Mouse (Mus musculus) kidney, postnatal 25 days (tissue): ENCODE results near the gene Olfr736.
A peak's percentile ranks its signal among the peaks of the same experiment; 100 is the strongest.

Source experiments
- DNase-seq, 2 experiments: peaks; one replicate each; pipeline ENCODE4 v3.0.0; 2021; ENCODE audit warnings: mixed read lengths in 2 of 2

Gene Olfr736

GRCm38 (mm10) chr14:50380863-50381262 is at the start of gene Olfr736:
Gene Olfr736 (plus strand): TSS chr14:50381163.
- no peak for DNase-seq

- DNase-seq, result no peak
Measured at GRCm38 (mm10) chr14:50348796-50349195, 32.2 kb upstream of the Olfr736 start, which contains the start of gene Olfr735. Gene Olfr735 (minus strand): TSS chr14:50348872.

GRCm38 (mm10) chr14:50352438-50352837 is 28.5 kb upstream of the Olfr736 start:
- DNase-seq, result peak; percentile 9 to 36

GRCm38 (mm10) chr14:50356725-50357124 is 24.2 kb upstream of the Olfr736 start:
- DNase-seq, result no peak

- DNase-seq, result no peak
Measured at GRCm38 (mm10) chr14:50357593-50357992, 23.4 kb upstream of the Olfr736 start, which contains the start of gene Tlr11. Gene Tlr11 (plus strand): TSS chr14:50357914.

- no peak for DNase-seq
Measured at GRCm38 (mm10) chr14:50360480-50360879, 20.5 kb upstream of the Olfr736 start.

- DNase-seq, result no peak
Measured at GRCm38 (mm10) chr14:50363561-50363960, 17.4 kb upstream of the Olfr736 start.

GRCm38 (mm10) chr14:50407268-50407667 is 26.3 kb downstream of the Olfr736 start, which contains the start of gene Olfr738:
Gene Olfr738 (plus strand): TSS chr14:50407568.
- DNase-seq, result no peak

- no peak for DNase-seq
Measured at GRCm38 (mm10) chr14:50418326-50418725, 37.4 kb downstream of the Olfr736 start, which contains the start of gene Olfr739. Gene Olfr739 (plus strand): TSS chr14:50418626.
